Mouse (Mus musculus) liver, embryonic 15.5 days (tissue): ENCODE measurements at regions not wholly inside any gene's neighbourhood (a gene's known extent, or its start where the extent isn't known, plus 50 kb on each side); places are given as distances from the start of the nearest gene placed in this dataset.

Experiments
- ATAC-seq: fragments of 200-750 bp; cut with Nextera tagmentation; 2 replicates; pipeline ENCODE4 v1.8.0; 2017; ENCODE audit warnings: moderate number of reproducible peaks, mild to moderate bottlenecking, moderate library complexity; ENCODE audit not compliant: insufficient read depth
- H3K27ac ChIP-seq: fragments of 300-500 bp; sonication (generic); replicated peaks from 2 replicates; pipeline ENCODE4 v1.5.1; 2015; ENCODE audit warnings: mild to moderate bottlenecking, inconsistent platforms
- H3K27me3 ChIP-seq: fragments of 300-500 bp; sonication (generic); 2 replicates; pipeline ENCODE4 v1.6.1; 2015; ENCODE audit warnings: mild to moderate bottlenecking, inconsistent platforms
- H3K36me3 ChIP-seq: fragments of 300-500 bp; sonication (generic); replicated peaks from 2 replicates; pipeline ENCODE4 v1.6.1; 2015; ENCODE audit warnings: moderate library complexity, mild to moderate bottlenecking, inconsistent platforms
- H3K4me1 ChIP-seq: fragments of 300-500 bp; sonication (generic); replicated peaks from 2 replicates; pipeline ENCODE4 v1.6.1; 2015; ENCODE audit warnings: inconsistent platforms
- H3K4me2 ChIP-seq: fragments of 300-500 bp; sonication (generic); 2 replicates; pipeline ENCODE4 v1.6.1; 2015; ENCODE audit warnings: moderate library complexity, mild to moderate bottlenecking, inconsistent platforms
- H3K4me3 ChIP-seq: fragments of 300-500 bp; sonication (generic); replicated peaks from 2 replicates; pipeline ENCODE4 v1.5.1; 2015; ENCODE audit warnings: mild to moderate bottlenecking, inconsistent platforms
- H3K9ac ChIP-seq: fragments of 300-500 bp; sonication (generic); 2 replicates; pipeline ENCODE4 v1.6.1; 2015; ENCODE audit warnings: moderate library complexity, mild to moderate bottlenecking, inconsistent platforms
- H3K9me3 ChIP-seq: fragments of 300-500 bp; sonication (generic); replicated peaks from 2 replicates; pipeline ENCODE4 v1.6.1; 2016; ENCODE audit warnings: inconsistent platforms
- WGBS: fragments of 180-500 bp; shearing (Covaris S2); methylation state at CpG from one replicate; pipeline ENCODE4 v1.1.7; 2015; ENCODE audit warnings: mixed read lengths; ENCODE audit not compliant: insufficient replicate concordance; 5-methylcytosine and 5-hydroxymethylcytosine counted together

GRCm38 (mm10) chr15:40223272-40223671 lies 89.1 kb downstream of the 9330182O14Rik start:
- no peaks in the 10 kb centered on the region for H3K9me3 ChIP-seq
- H3K4me1 ChIP-seq: no peaks in the 10 kb centered on the region
- no peak overlapping the region for H3K27ac ChIP-seq
- H3K36me3 ChIP-seq: no peaks in the 10 kb centered on the region
- no peak overlapping the region for H3K4me3 ChIP-seq
- no peak overlapping the region for H3K4me2 ChIP-seq
- H3K27me3 ChIP-seq: no peaks in the 10 kb centered on the region
- H3K9ac ChIP-seq: no peak overlapping the region
- 63% methylated on average over 3 of the region's 3 CpGs for WGBS
- ATAC-seq: no peak

- ATAC-seq: no peak
Measured at GRCm38 (mm10) chr15:40241764-40242163, 107.6 kb downstream of the 9330182O14Rik start.

GRCm38 (mm10) chr15:40248966-40249365 lies 114.8 kb downstream of the 9330182O14Rik start:
- no peaks in the 10 kb centered on the region for H3K27me3 ChIP-seq
- no peaks in the 10 kb centered on the region for H3K9me3 ChIP-seq
- H3K9ac ChIP-seq: no peak overlapping the region
- no peak overlapping the region for H3K4me2 ChIP-seq
- 64% methylated on average over 4 of the region's 4 CpGs for WGBS
- no peak overlapping the region for H3K4me3 ChIP-seq
- no peaks in the 10 kb centered on the region for H3K36me3 ChIP-seq
- no peaks in the 10 kb centered on the region for H3K4me1 ChIP-seq
- H3K27ac ChIP-seq: no peak overlapping the region
- ATAC-seq: no peak

More at GRCm38 (mm10) chr15:40241764-40242163, 107.6 kb downstream of the 9330182O14Rik start:
- 60% methylated on average over 4 of the region's 4 CpGs for WGBS
- no peak overlapping the region for H3K9ac ChIP-seq
- no peaks in the 10 kb centered on the region for H3K9me3 ChIP-seq
- H3K27me3 ChIP-seq: no peaks in the 10 kb centered on the region
- no peaks in the 10 kb centered on the region for H3K4me1 ChIP-seq
- no peak overlapping the region for H3K4me3 ChIP-seq
- no peak overlapping the region for H3K4me2 ChIP-seq
- no peak overlapping the region for H3K27ac ChIP-seq
- H3K36me3 ChIP-seq: no peaks in the 10 kb centered on the region

- no peak overlapping the region for H3K4me2 ChIP-seq
- H3K36me3 ChIP-seq: no peaks in the 10 kb centered on the region
- no peak overlapping the region for H3K9ac ChIP-seq
- no peaks in the 10 kb centered on the region for H3K4me1 ChIP-seq
- no peak overlapping the region for H3K4me3 ChIP-seq
- 61% methylated on average over 5 of the region's 5 CpGs for WGBS
- ATAC-seq: no peak
- no peaks in the 10 kb centered on the region for H3K9me3 ChIP-seq
- H3K27ac ChIP-seq: no peak overlapping the region
- H3K27me3 ChIP-seq: no peaks in the 10 kb centered on the region
Measured at GRCm38 (mm10) chr15:40259433-40259832, 125.3 kb downstream of the 9330182O14Rik start.

GRCm38 (mm10) chr15:40279021-40279420 lies 144.9 kb downstream of the 9330182O14Rik start:
- no peak overlapping the region for H3K4me2 ChIP-seq
- no peak overlapping the region for H3K9ac ChIP-seq
- H3K9me3 ChIP-seq: no peaks in the 10 kb centered on the region
- H3K4me3 ChIP-seq: no peak overlapping the region
- no peaks in the 10 kb centered on the region for H3K4me1 ChIP-seq
- WGBS: 52% methylated on average over 1 of the region's 1 CpGs
- H3K27me3 ChIP-seq: no peaks in the 10 kb centered on the region
- H3K36me3 ChIP-seq: no peaks in the 10 kb centered on the region
- no peak for ATAC-seq
- H3K27ac ChIP-seq: no peak overlapping the region

GRCm38 (mm10) chr15:40280551-40280950 lies 146.4 kb downstream of the 9330182O14Rik start:
- no peak overlapping the region for H3K27ac ChIP-seq
- H3K36me3 ChIP-seq: no peaks in the 10 kb centered on the region
- no peaks in the 10 kb centered on the region for H3K9me3 ChIP-seq
- no peaks in the 10 kb centered on the region for H3K4me1 ChIP-seq
- no peak overlapping the region for H3K4me3 ChIP-seq
- H3K4me2 ChIP-seq: no peak overlapping the region
- H3K9ac ChIP-seq: no peak overlapping the region
- H3K27me3 ChIP-seq: no peaks in the 10 kb centered on the region
- ATAC-seq: no peak

GRCm38 (mm10) chr15:40281078-40281720 lies 147.0 kb downstream of the 9330182O14Rik start:
- no peak overlapping the region for H3K27ac ChIP-seq
- no peak overlapping the region for H3K9ac ChIP-seq
- H3K27me3 ChIP-seq: no peaks in the 10 kb centered on the region
- H3K9me3 ChIP-seq: no peaks in the 10 kb centered on the region
- 44% methylated on average over 1 of the region's 1 CpGs for WGBS
- no peak overlapping the region for H3K4me2 ChIP-seq
- no peaks in the 10 kb centered on the region for H3K4me1 ChIP-seq
- no peak for ATAC-seq
- H3K4me3 ChIP-seq: no peak overlapping the region
- H3K36me3 ChIP-seq: no peaks in the 10 kb centered on the region

- H3K36me3 ChIP-seq: no peaks in the 10 kb centered on the region
- H3K27ac ChIP-seq: no peak overlapping the region
- no peak overlapping the region for H3K4me2 ChIP-seq
- no peaks in the 10 kb centered on the region for H3K4me1 ChIP-seq
- H3K27me3 ChIP-seq: no peaks in the 10 kb centered on the region
- no peaks in the 10 kb centered on the region for H3K9me3 ChIP-seq
- no peak for ATAC-seq
- no peak overlapping the region for H3K4me3 ChIP-seq
- WGBS: 52% methylated on average over 1 of the region's 1 CpGs
- H3K9ac ChIP-seq: no peak overlapping the region
Measured at GRCm38 (mm10) chr15:40291602-40292001, 157.4 kb downstream of the 9330182O14Rik start.

- Histone ChIP-seq H3K9ac (no peak overlapping the region), H3K4me1 (no peaks in the 10 kb centered on the region), H3K36me3 (no peaks in the 10 kb centered on the region), H3K9me3 (no peaks in the 10 kb centered on the region), H3K27me3 (no peaks in the 10 kb centered on the region), H3K27ac (no peak overlapping the region), H3K4me3 (no peak overlapping the region), H3K4me2 (no peak overlapping the region)
- ATAC-seq: no peak
- 61% methylated on average over 2 of the region's 2 CpGs for WGBS
Measured at GRCm38 (mm10) chr15:40312226-40312625, 178.1 kb downstream of the 9330182O14Rik start.

- Histone ChIP-seq H3K27ac (no peak overlapping the region), H3K27me3 (no peaks in the 10 kb centered on the region), H3K36me3 (no peaks in the 10 kb centered on the region), H3K4me3 (no peak overlapping the region), H3K4me1 (no peaks in the 10 kb centered on the region), H3K9ac (no peak overlapping the region), H3K9me3 (no peaks in the 10 kb centered on the region), H3K4me2 (no peak overlapping the region)
- ATAC-seq: no peak
- 25% methylated on average over 2 of the region's 2 CpGs for WGBS
Measured at GRCm38 (mm10) chr15:40339746-40340145, 205.6 kb downstream of the 9330182O14Rik start.

GRCm38 (mm10) chr15:40340269-40340668 lies 206.1 kb downstream of the 9330182O14Rik start:
- no peak overlapping the region for H3K4me3 ChIP-seq
- H3K4me2 ChIP-seq: no peak overlapping the region
- no peaks in the 10 kb centered on the region for H3K9me3 ChIP-seq
- H3K27ac ChIP-seq: no peak overlapping the region
- no peaks in the 10 kb centered on the region for H3K4me1 ChIP-seq
- H3K27me3 ChIP-seq: no peaks in the 10 kb centered on the region
- no peaks in the 10 kb centered on the region for H3K36me3 ChIP-seq
- H3K9ac ChIP-seq: no peak overlapping the region
- WGBS: 51% methylated on average over 1 of the region's 1 CpGs
- no peak for ATAC-seq

GRCm38 (mm10) chr15:40351473-40351872 lies 217.3 kb downstream of the 9330182O14Rik start:
- ATAC-seq: no peak

More at GRCm38 (mm10) chr15:40351473-40351872, 217.3 kb downstream of the 9330182O14Rik start:
- no peaks in the 10 kb centered on the region for H3K27me3 ChIP-seq
- no peaks in the 10 kb centered on the region for H3K36me3 ChIP-seq
- H3K9me3 ChIP-seq: no peaks in the 10 kb centered on the region
- no peaks in the 10 kb centered on the region for H3K4me1 ChIP-seq
- no peak overlapping the region for H3K4me3 ChIP-seq
- no peak overlapping the region for H3K27ac ChIP-seq
- H3K4me2 ChIP-seq: no peak overlapping the region
- H3K9ac ChIP-seq: no peak overlapping the region
